Mouse (Mus musculus): ENCODE measurements around the gene Pcsk5. TPM values are rescaled to one million over a fixed set of nuclear protein-coding genes. Genes with fewer than 3 reads are reported as not detected.

The Pcsk5 gene
- polyA plus RNA-seq (2012; rRNA removed): 4.7 and 6.3 TPM in 2 replicates

- peak; percentile 97 for DNase-seq (ENCODE audit: low read depth)
- TF ChIP-seq POLR2A (IDR thresholded peaks at IDR 0.05; ENCODE audit: borderline replicate concordance, extremely low read depth, insufficient read depth, insufficient read length, poor library complexity, severe bottlenecking) (peak; percentile 75), CTCF (IDR thresholded peaks at IDR 0.05; ENCODE audit: borderline replicate concordance, extremely low read depth, insufficient read depth, insufficient read length) (no peak)
Observed at GRCm38 (mm10) chr19:17837471-17837859, at the start of gene Pcsk5. Gene Pcsk5 (minus strand): TSS chr19:17837632.

- TF ChIP-seq POLR2A (IDR thresholded peaks at IDR 0.05; ENCODE audit: borderline replicate concordance, extremely low read depth, insufficient read depth, insufficient read length, poor library complexity, severe bottlenecking) (no peak), CTCF (IDR thresholded peaks at IDR 0.05; ENCODE audit: borderline replicate concordance, extremely low read depth, insufficient read depth, insufficient read length) (no peak)
Observed at GRCm38 (mm10) chr19:17875804-17876203, 38.4 kb upstream of the Pcsk5 start.

GRCm38 (mm10) chr19:17874388-17874787 is 37.0 kb upstream of the Pcsk5 start:
- TF ChIP-seq POLR2A (IDR thresholded peaks at IDR 0.05; ENCODE audit: borderline replicate concordance, extremely low read depth, insufficient read depth, insufficient read length, poor library complexity, severe bottlenecking): no peak
- TF ChIP-seq CTCF (IDR thresholded peaks at IDR 0.05; ENCODE audit: borderline replicate concordance, extremely low read depth, insufficient read depth, insufficient read length): no peak
- DNase-seq (ENCODE audit: low read depth): peak; percentile 12

More at GRCm38 (mm10) chr19:17875804-17876203, 38.4 kb upstream of the Pcsk5 start:
- DNase-seq (ENCODE audit: low read depth): no peak

GRCm38 (mm10) chr19:17873755-17874154 is 36.3 kb upstream of the Pcsk5 start:
- TF ChIP-seq CTCF (IDR thresholded peaks at IDR 0.05; ENCODE audit: borderline replicate concordance, extremely low read depth, insufficient read depth, insufficient read length): peak; percentile 13; the same call in 1 of the 2 replicates
- TF ChIP-seq POLR2A (IDR thresholded peaks at IDR 0.05; ENCODE audit: borderline replicate concordance, extremely low read depth, insufficient read depth, insufficient read length, poor library complexity, severe bottlenecking): no peak
- peak; percentile 22 for DNase-seq (ENCODE audit: low read depth)

- TF ChIP-seq CTCF (IDR thresholded peaks at IDR 0.05; ENCODE audit: borderline replicate concordance, extremely low read depth, insufficient read depth, insufficient read length): no peak
- no peak for TF ChIP-seq POLR2A (IDR thresholded peaks at IDR 0.05; ENCODE audit: borderline replicate concordance, extremely low read depth, insufficient read depth, insufficient read length, poor library complexity, severe bottlenecking)
- no peak for DNase-seq (ENCODE audit: low read depth)
Observed at GRCm38 (mm10) chr19:17866317-17866891, 29.0 kb upstream of the Pcsk5 start.

- DNase-seq (ENCODE audit: low read depth): peak; percentile 78
- TF ChIP-seq CTCF (IDR thresholded peaks at IDR 0.05; ENCODE audit: borderline replicate concordance, extremely low read depth, insufficient read depth, insufficient read length): no peak
Observed at GRCm38 (mm10) chr19:17860351-17861014, 23.1 kb upstream of the Pcsk5 start.

GRCm38 (mm10) chr19:17856741-17857140 is 19.3 kb upstream of the Pcsk5 start:
- TF ChIP-seq CTCF (IDR thresholded peaks at IDR 0.05; ENCODE audit: borderline replicate concordance, extremely low read depth, insufficient read depth, insufficient read length) (no peak), POLR2A (IDR thresholded peaks at IDR 0.05; ENCODE audit: borderline replicate concordance, extremely low read depth, insufficient read depth, insufficient read length, poor library complexity, severe bottlenecking) (no peak)
- DNase-seq (ENCODE audit: low read depth): peak; percentile 45

- no peak for TF ChIP-seq POLR2A (IDR thresholded peaks at IDR 0.05; ENCODE audit: borderline replicate concordance, extremely low read depth, insufficient read depth, insufficient read length, poor library complexity, severe bottlenecking)
- TF ChIP-seq CTCF (IDR thresholded peaks at IDR 0.05; ENCODE audit: borderline replicate concordance, extremely low read depth, insufficient read depth, insufficient read length): no peak
- DNase-seq (ENCODE audit: low read depth): no peak
Observed at GRCm38 (mm10) chr19:17848417-17848816, 11.0 kb upstream of the Pcsk5 start.

GRCm38 (mm10) chr19:17845967-17846366 is 8.5 kb upstream of the Pcsk5 start:
- peak; percentile 22 for DNase-seq (ENCODE audit: low read depth)
- TF ChIP-seq POLR2A (IDR thresholded peaks at IDR 0.05; ENCODE audit: borderline replicate concordance, extremely low read depth, insufficient read depth, insufficient read length, poor library complexity, severe bottlenecking): no peak
- no peak for TF ChIP-seq CTCF (IDR thresholded peaks at IDR 0.05; ENCODE audit: borderline replicate concordance, extremely low read depth, insufficient read depth, insufficient read length)

GRCm38 (mm10) chr19:17841586-17841985 is 4.2 kb upstream of the Pcsk5 start:
- no peak for TF ChIP-seq CTCF (IDR thresholded peaks at IDR 0.05; ENCODE audit: borderline replicate concordance, extremely low read depth, insufficient read depth, insufficient read length)
- TF ChIP-seq POLR2A (IDR thresholded peaks at IDR 0.05; ENCODE audit: borderline replicate concordance, extremely low read depth, insufficient read depth, insufficient read length, poor library complexity, severe bottlenecking): no peak
- DNase-seq (ENCODE audit: low read depth): no peak

GRCm38 (mm10) chr19:17839856-17840255 is 2.4 kb upstream of the Pcsk5 start:
- TF ChIP-seq POLR2A (IDR thresholded peaks at IDR 0.05; ENCODE audit: borderline replicate concordance, extremely low read depth, insufficient read depth, insufficient read length, poor library complexity, severe bottlenecking): no peak
- TF ChIP-seq CTCF (IDR thresholded peaks at IDR 0.05; ENCODE audit: borderline replicate concordance, extremely low read depth, insufficient read depth, insufficient read length): no peak
- no peak for DNase-seq (ENCODE audit: low read depth)

Measured in brain, embryonic 14.5 days (tissue).